Mouse (Mus musculus): ENCODE measurements around the gene Gm9844. TPM values are rescaled to one million over a fixed set of nuclear protein-coding genes. Genes with fewer than 3 reads are reported as not detected.

Gm9844 gene
- polyA plus RNA-seq, 1 experiment from 2014 or later, result 35.5 TPM

- no peaks in the 10 kb centered on the region for H3K36me3 ChIP-seq
- no peak overlapping the region for H3K9ac ChIP-seq
- no peaks in the 10 kb centered on the region for H3K4me1 ChIP-seq (replicated peaks)
- no peaks in the 10 kb centered on the region for H3K27me3 ChIP-seq
- no peak overlapping the region for H3K4me3 ChIP-seq
- no peak overlapping the region for H3K4me2 ChIP-seq
- no peaks in the 10 kb centered on the region for H3K9me3 ChIP-seq
- no peak for ATAC-seq (ENCODE audit: low read depth)
- H3K27ac ChIP-seq (replicated peaks), result no peak overlapping the region
- 44% methylated on average over 6 of the region's 6 CpGs for WGBS
Measured at GRCm38 (mm10) chr7:24850899-24851303, 11.1 kb upstream of the Gm9844 start.

GRCm38 (mm10) chr7:24851596-24852325 is 10.3 kb upstream of the Gm9844 start:
- Histone ChIP-seq H3K36me3 (no peaks in the 10 kb centered on the region), H3K9ac (no peak overlapping the region), H3K4me1 (replicated peaks) (no peaks in the 10 kb centered on the region), H3K9me3 (no peaks in the 10 kb centered on the region), H3K27ac (replicated peaks) (no peak overlapping the region), H3K27me3 (no peaks in the 10 kb centered on the region), H3K4me3 (no peak overlapping the region), H3K4me2 (no peak overlapping the region)
- WGBS, result 83% methylated on average over 5 of the region's 5 CpGs
- no peak for ATAC-seq (ENCODE audit: low read depth)

GRCm38 (mm10) chr7:24852557-24853232 is 9.3 kb upstream of the Gm9844 start:
- no peak for ATAC-seq (ENCODE audit: low read depth)
- Histone ChIP-seq H3K9me3 (no peaks in the 10 kb centered on the region), H3K9ac (no peak overlapping the region), H3K4me2 (no peak overlapping the region), H3K27me3 (no peaks in the 10 kb centered on the region), H3K36me3 (no peaks in the 10 kb centered on the region), H3K4me1 (replicated peaks) (no peaks in the 10 kb centered on the region), H3K27ac (replicated peaks) (no peak overlapping the region), H3K4me3 (no peak overlapping the region)
- 76% methylated on average over 8 of the region's 8 CpGs for WGBS

GRCm38 (mm10) chr7:24853233-24853563 is 8.8 kb upstream of the Gm9844 start:
- no peaks in the 10 kb centered on the region for H3K9me3 ChIP-seq

GRCm38 (mm10) chr7:24853695-24854094 is 8.3 kb upstream of the Gm9844 start:
- H3K27ac ChIP-seq (replicated peaks), result no peak overlapping the region
- no peak for ATAC-seq (ENCODE audit: low read depth)
- H3K4me2 ChIP-seq, result no peak overlapping the region
- no peaks in the 10 kb centered on the region for H3K36me3 ChIP-seq
- H3K4me1 ChIP-seq (replicated peaks), result no peaks in the 10 kb centered on the region
- no peaks in the 10 kb centered on the region for H3K9me3 ChIP-seq
- no peak overlapping the region for H3K9ac ChIP-seq
- WGBS, result 47% methylated on average over 7 of the region's 7 CpGs
- H3K4me3 ChIP-seq, result no peak overlapping the region
- H3K27me3 ChIP-seq, result no peaks in the 10 kb centered on the region

More at GRCm38 (mm10) chr7:24853233-24853563, 8.8 kb upstream of the Gm9844 start:
- Histone ChIP-seq H3K27ac (replicated peaks) (no peak overlapping the region), H3K4me1 (replicated peaks) (no peaks in the 10 kb centered on the region), H3K4me3 (no peak overlapping the region), H3K4me2 (no peak overlapping the region), H3K36me3 (no peaks in the 10 kb centered on the region), H3K9ac (no peak overlapping the region), H3K27me3 (no peaks in the 10 kb centered on the region)
- ATAC-seq (ENCODE audit: low read depth), result no peak

GRCm38 (mm10) chr7:24856460-24857120 is 5.4 kb upstream of the Gm9844 start:
- H3K4me3 ChIP-seq, result no peak overlapping the region
- 34% methylated on average over 6 of the region's 6 CpGs for WGBS
- no peak for ATAC-seq (ENCODE audit: low read depth)
- H3K27ac ChIP-seq (replicated peaks), result no peak overlapping the region
- no peaks in the 10 kb centered on the region for H3K4me1 ChIP-seq (replicated peaks)
- no peak overlapping the region for H3K9ac ChIP-seq
- H3K27me3 ChIP-seq, result no peaks in the 10 kb centered on the region
- H3K9me3 ChIP-seq, result no peaks in the 10 kb centered on the region
- no peak overlapping the region for H3K4me2 ChIP-seq
- H3K36me3 ChIP-seq, result no peaks in the 10 kb centered on the region

GRCm38 (mm10) chr7:24859234-24859633 is 2.8 kb upstream of the Gm9844 start:
- no peak overlapping the region for H3K9ac ChIP-seq
- no peak overlapping the region for H3K27ac ChIP-seq (replicated peaks)
- H3K4me2 ChIP-seq, result no peak overlapping the region
- no peaks in the 10 kb centered on the region for H3K9me3 ChIP-seq
- ATAC-seq (ENCODE audit: low read depth), result no peak
- no peaks in the 10 kb centered on the region for H3K27me3 ChIP-seq
- H3K36me3 ChIP-seq, result no peaks in the 10 kb centered on the region
- WGBS, result 69% methylated on average over 5 of the region's 5 CpGs
- no peak overlapping the region for H3K4me3 ChIP-seq
- no peaks in the 10 kb centered on the region for H3K4me1 ChIP-seq (replicated peaks)

GRCm38 (mm10) chr7:24862853-24863252 is 840 bp downstream of the Gm9844 start:
- Histone ChIP-seq H3K9ac (no peak overlapping the region), H3K4me1 (replicated peaks) (no peaks in the 10 kb centered on the region), H3K4me3 (no peak overlapping the region), H3K36me3 (no peaks in the 10 kb centered on the region), H3K9me3 (no peaks in the 10 kb centered on the region), H3K27me3 (no peaks in the 10 kb centered on the region), H3K27ac (replicated peaks) (no peak overlapping the region), H3K4me2 (no peak overlapping the region)
- no peak for ATAC-seq (ENCODE audit: low read depth)
- WGBS, result 91% methylated on average over 4 of the region's 4 CpGs

- Histone ChIP-seq H3K4me3 (no peak overlapping the region), H3K36me3 (no peaks in the 10 kb centered on the region), H3K4me1 (replicated peaks) (peaks cover 6% of the 10 kb centered on the region; the same call in 1 of the 2 replicates), H3K9me3 (no peaks in the 10 kb centered on the region), H3K9ac (no peak overlapping the region), H3K27ac (replicated peaks) (no peak overlapping the region), H3K4me2 (no peak overlapping the region), H3K27me3 (no peaks in the 10 kb centered on the region)
- 33% methylated on average over 6 of the region's 6 CpGs for WGBS
- ATAC-seq (ENCODE audit: low read depth), result no peak
Measured at GRCm38 (mm10) chr7:24864156-24864555, 2.1 kb downstream of the Gm9844 start.

- H3K4me1 ChIP-seq (replicated peaks), result peaks cover 6% of the 10 kb centered on the region; the same call in 1 of the 2 replicates
- ATAC-seq (ENCODE audit: low read depth), result no peak
- H3K4me3 ChIP-seq, result no peak overlapping the region
- no peak overlapping the region for H3K27ac ChIP-seq (replicated peaks)
- 59% methylated on average over 17 of the region's 17 CpGs for WGBS
- H3K9me3 ChIP-seq, result peaks cover 5% of the 10 kb centered on the region; the same call in 1 of the 2 replicates
- H3K36me3 ChIP-seq, result no peaks in the 10 kb centered on the region
- no peak overlapping the region for H3K9ac ChIP-seq
- no peaks in the 10 kb centered on the region for H3K27me3 ChIP-seq
- H3K4me2 ChIP-seq, result no peak overlapping the region
Measured at GRCm38 (mm10) chr7:24869080-24869479, 7.1 kb downstream of the Gm9844 start.

GRCm38 (mm10) chr7:24869532-24870165 is 7.6 kb downstream of the Gm9844 start, which contains the start of the genes Lypd4 and Dmrtc2:
Lypd4 (minus strand) TSS chr7:24869941.
Dmrtc2 (plus strand) TSS chr7:24870057.
- H3K4me1 ChIP-seq (replicated peaks), result peaks cover 6% of the 10 kb centered on the region; the same call in 1 of the 2 replicates
- H3K4me2 ChIP-seq, result peak within 1 kb of the TSS; percentile 9; the same call in 1 of the 2 replicates
- ATAC-seq (ENCODE audit: low read depth), result peak; percentile 64; the same call in 1 of the 2 replicates
- H3K27ac ChIP-seq (replicated peaks), result no peak within 1 kb of the TSS
- no peaks in the 10 kb centered on the region for H3K36me3 ChIP-seq
- no peaks in the 10 kb centered on the region for H3K27me3 ChIP-seq
- peaks cover 5% of the 10 kb centered on the region; the same call in 1 of the 2 replicates for H3K9me3 ChIP-seq
- no peak within 1 kb of the TSS for H3K4me3 ChIP-seq
- no peak within 1 kb of the TSS for H3K9ac ChIP-seq
- 50% methylated on average over 39 of the region's 41 CpGs for WGBS

- no peaks in the 10 kb centered on the region for H3K27me3 ChIP-seq
- H3K4me2 ChIP-seq, result no peak overlapping the region
- H3K9ac ChIP-seq, result no peak overlapping the region
- no peak for ATAC-seq (ENCODE audit: low read depth)
- H3K4me3 ChIP-seq, result no peak overlapping the region
- 0 out of 2 replicates have a peak, but pooled peaks cover 7% of the 10 kb centered on the region for H3K4me1 ChIP-seq (replicated peaks)
- no peak overlapping the region for H3K27ac ChIP-seq (replicated peaks)
- WGBS, result 84% methylated on average over 3 of the region's 3 CpGs
- H3K36me3 ChIP-seq, result no peaks in the 10 kb centered on the region
- H3K9me3 ChIP-seq, result no peaks in the 10 kb centered on the region
Measured at GRCm38 (mm10) chr7:24877588-24877987, 15.6 kb downstream of the Gm9844 start.

Measured in neural tube, embryonic 13.5 days (tissue).